Mouse (Mus musculus): ENCODE measurements around the gene Mcm9. TPM values are rescaled to one million over a fixed set of nuclear protein-coding genes. Genes with fewer than 3 reads are reported as not detected.
"Not testable (repeated sequence)": the region's sequence is repeated elsewhere in the genome, so short reads cannot be mapped to it uniquely, and the experiment has no call there.

The Mcm9 gene
- polyA plus RNA-seq, 1 experiment from 2014 or later = 5.6 TPM

DNA sequence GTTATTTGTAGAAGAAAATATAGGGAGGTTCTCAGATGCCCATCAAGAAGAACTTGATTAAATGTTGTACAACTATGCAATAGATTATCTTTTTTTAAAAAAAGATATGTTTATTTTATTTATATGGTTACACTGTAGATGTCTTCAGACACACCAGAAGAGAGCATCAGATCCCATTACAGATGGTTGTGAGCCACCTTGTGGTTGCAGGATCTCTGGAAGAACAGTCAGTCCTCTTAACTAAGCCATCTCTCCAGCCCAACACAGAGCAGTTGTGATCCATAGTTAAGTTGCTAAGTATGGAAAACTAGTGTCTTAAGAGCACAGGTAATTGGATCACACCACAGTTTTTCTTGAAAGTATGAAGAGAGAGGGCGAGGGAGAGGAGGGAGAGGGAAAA is 117.7 kb downstream of the Mcm9 start:
- WGBS = no CpG with 5 or more reads among the region's 1 CpGs
- H3K9ac ChIP-seq (ENCODE audit: low read depth, low read length) = no peak overlapping the region

DNA sequence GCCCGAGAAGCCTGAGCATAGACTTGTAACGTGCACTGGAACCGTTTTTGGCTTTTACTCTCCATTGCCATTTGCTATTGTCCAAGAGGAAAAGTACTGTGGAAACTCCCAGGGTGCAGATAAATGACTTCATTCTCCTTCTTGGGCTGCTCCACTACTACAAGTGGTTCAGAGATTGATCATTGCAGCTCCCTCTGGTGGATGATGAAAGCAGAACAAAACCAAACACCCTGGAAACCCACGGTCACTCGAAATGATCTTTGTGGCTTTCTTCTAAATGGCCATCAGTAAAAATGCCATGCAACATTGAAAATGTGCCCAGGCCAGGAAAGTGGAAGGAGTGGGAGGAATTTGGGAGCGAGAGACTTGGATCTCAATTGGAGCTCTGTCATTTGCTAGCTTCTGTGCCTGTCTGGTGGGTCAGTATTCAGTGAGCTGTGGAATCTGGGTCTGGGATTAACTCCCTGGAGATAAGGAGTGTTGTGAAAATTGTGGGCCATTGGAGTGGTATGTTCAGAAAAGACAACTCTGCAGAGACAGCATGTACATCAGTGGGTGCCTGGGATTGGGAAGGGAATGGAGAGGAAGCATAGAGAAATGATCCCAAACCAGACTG is 121.0 kb downstream of the Mcm9 start:
- Histone ChIP-seq H3K27me3 (ENCODE audit: control insufficient read depth, insufficient read depth, low read depth, low read length) (no peaks in the 10 kb centered on the region), H3K4me2 (ENCODE audit: low read length) (peak overlapping the region; percentile 14; the same call in 1 of the 2 replicates), H3K4me3 (ENCODE audit: low read depth, low read length) (no peak overlapping the region), H3K36me3 (ENCODE audit: control insufficient read depth, insufficient read depth, low read length) (no peaks in the 10 kb centered on the region), H3K9me3 (replicated peaks; ENCODE audit: control insufficient read depth, low read length, poor library complexity, severe bottlenecking) (no peaks in the 10 kb centered on the region), H3K27ac (ENCODE audit: low read length) (no peak overlapping the region), H3K4me1 (ENCODE audit: control insufficient read depth, insufficient read depth, low read length) (no peaks in the 10 kb centered on the region), H3K9ac (ENCODE audit: low read depth, low read length) (0 out of 2 replicates have a peak overlapping the region, but pooled peaks have one; percentile 14)
- ATAC-seq = peak; percentile 74
- WGBS = 28% methylated on average over 6 of the region's 6 CpGs

More for the DNA sequence above, 117.7 kb downstream of the Mcm9 start:
- Histone ChIP-seq H3K27ac (ENCODE audit: low read length) (no peak overlapping the region), H3K4me2 (ENCODE audit: low read length) (no peak overlapping the region), H3K9me3 (replicated peaks; ENCODE audit: control insufficient read depth, low read length, poor library complexity, severe bottlenecking) (no peaks in the 10 kb centered on the region), H3K4me1 (ENCODE audit: control insufficient read depth, insufficient read depth, low read length) (no peaks in the 10 kb centered on the region), H3K27me3 (ENCODE audit: control insufficient read depth, insufficient read depth, low read depth, low read length) (no peaks in the 10 kb centered on the region), H3K36me3 (ENCODE audit: control insufficient read depth, insufficient read depth, low read length) (no peaks in the 10 kb centered on the region), H3K4me3 (ENCODE audit: low read depth, low read length) (no peak overlapping the region)
- ATAC-seq = no peak

DNA sequence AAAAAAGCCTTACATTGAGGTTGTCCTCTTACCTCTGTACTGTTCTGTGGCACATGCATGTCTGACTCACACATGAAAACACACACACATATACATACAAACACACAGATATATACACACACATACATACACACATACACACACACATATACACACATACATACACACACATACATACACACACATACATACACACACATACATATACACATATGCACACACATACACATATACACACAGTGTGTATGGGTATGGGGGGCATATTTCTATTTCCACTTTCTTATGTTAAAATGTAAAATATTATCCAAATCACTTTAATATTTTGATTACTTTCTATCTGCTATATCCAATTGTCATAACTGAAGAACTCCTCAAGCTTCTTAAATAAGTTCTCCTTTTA is 121.6 kb downstream of the Mcm9 start:
- no peak overlapping the region for H3K4me2 ChIP-seq (ENCODE audit: low read length)
- no peaks in the 10 kb centered on the region for H3K36me3 ChIP-seq (ENCODE audit: control insufficient read depth, insufficient read depth, low read length)
- peaks cover 2% of the 10 kb centered on the region; the same call in 1 of the 2 replicates for H3K4me1 ChIP-seq (ENCODE audit: control insufficient read depth, insufficient read depth, low read length)
- no peak overlapping the region for H3K27ac ChIP-seq (ENCODE audit: low read length)
- no peaks in the 10 kb centered on the region for H3K27me3 ChIP-seq (ENCODE audit: control insufficient read depth, insufficient read depth, low read depth, low read length)
- no peaks in the 10 kb centered on the region for H3K9me3 ChIP-seq (replicated peaks; ENCODE audit: control insufficient read depth, low read length, poor library complexity, severe bottlenecking)
- H3K4me3 ChIP-seq (ENCODE audit: low read depth, low read length) = no peak overlapping the region
- H3K9ac ChIP-seq (ENCODE audit: low read depth, low read length) = no peak overlapping the region
- peak; percentile 46; the same call in 1 of the 2 replicates for ATAC-seq

DNA sequence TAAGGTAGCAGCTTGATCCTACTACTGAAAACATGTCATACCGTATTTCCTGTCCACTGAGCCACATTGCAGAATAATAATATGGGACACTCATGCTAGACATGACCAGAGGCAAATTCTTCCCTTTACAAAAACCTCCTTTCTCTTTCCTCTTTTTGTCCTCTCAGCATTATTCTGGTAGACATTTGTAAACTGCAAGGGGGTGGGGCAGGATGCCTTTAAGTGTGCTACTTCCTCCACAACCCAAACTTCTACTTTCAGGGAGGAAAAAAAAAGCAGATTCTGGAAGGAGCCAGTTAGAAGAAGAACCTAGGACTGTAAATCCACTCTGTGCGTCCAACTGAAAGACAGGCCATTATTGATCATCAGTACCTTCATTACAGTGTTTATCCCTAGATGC is 124.7 kb downstream of the Mcm9 start:
- no peak for ATAC-seq
- Histone ChIP-seq H3K36me3 (ENCODE audit: control insufficient read depth, insufficient read depth, low read length) (no peaks in the 10 kb centered on the region), H3K4me3 (ENCODE audit: low read depth, low read length) (no peak overlapping the region), H3K9ac (ENCODE audit: low read depth, low read length) (no peak overlapping the region), H3K4me2 (ENCODE audit: low read length) (no peak overlapping the region), H3K4me1 (ENCODE audit: control insufficient read depth, insufficient read depth, low read length) (peaks cover 2% of the 10 kb centered on the region; the same call in 1 of the 2 replicates), H3K27me3 (ENCODE audit: control insufficient read depth, insufficient read depth, low read depth, low read length) (no peaks in the 10 kb centered on the region), H3K27ac (ENCODE audit: low read length) (no peak overlapping the region), H3K9me3 (replicated peaks; ENCODE audit: control insufficient read depth, low read length, poor library complexity, severe bottlenecking) (no peaks in the 10 kb centered on the region)
- WGBS = 89% methylated on average over 2 of the region's 2 CpGs

DNA sequence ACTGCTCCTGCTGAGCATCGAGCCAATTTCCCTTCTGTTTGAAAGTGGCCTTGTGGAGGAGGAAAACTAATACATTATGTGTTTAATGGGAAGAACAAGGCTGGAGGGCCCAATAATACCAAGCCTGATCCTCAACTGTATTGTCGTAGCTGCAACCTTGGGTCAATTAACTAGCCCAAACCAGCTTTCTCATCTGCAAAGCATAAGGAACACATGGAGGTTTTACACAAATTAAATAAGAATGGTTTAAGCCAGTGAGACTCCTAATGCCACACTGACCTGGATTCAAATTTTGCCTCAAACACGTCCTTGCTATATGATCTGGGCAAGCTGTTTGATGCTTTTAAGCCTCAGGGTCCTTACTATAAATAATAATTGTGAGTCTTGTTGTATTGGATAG is 125.2 kb downstream of the Mcm9 start:
- H3K9ac ChIP-seq (ENCODE audit: low read depth, low read length) = no peak overlapping the region
- WGBS = 85% methylated on average over 3 of the region's 3 CpGs
- no peak overlapping the region for H3K4me3 ChIP-seq (ENCODE audit: low read depth, low read length)
- no peak for ATAC-seq
- H3K9me3 ChIP-seq (replicated peaks; ENCODE audit: control insufficient read depth, low read length, poor library complexity, severe bottlenecking) = no peaks in the 10 kb centered on the region
- no peaks in the 10 kb centered on the region for H3K27me3 ChIP-seq (ENCODE audit: control insufficient read depth, insufficient read depth, low read depth, low read length)
- no peaks in the 10 kb centered on the region for H3K36me3 ChIP-seq (ENCODE audit: control insufficient read depth, insufficient read depth, low read length)
- peaks cover 2% of the 10 kb centered on the region; the same call in 1 of the 2 replicates for H3K4me1 ChIP-seq (ENCODE audit: control insufficient read depth, insufficient read depth, low read length)
- H3K27ac ChIP-seq (ENCODE audit: low read length) = no peak overlapping the region
- no peak overlapping the region for H3K4me2 ChIP-seq (ENCODE audit: low read length)

DNA sequence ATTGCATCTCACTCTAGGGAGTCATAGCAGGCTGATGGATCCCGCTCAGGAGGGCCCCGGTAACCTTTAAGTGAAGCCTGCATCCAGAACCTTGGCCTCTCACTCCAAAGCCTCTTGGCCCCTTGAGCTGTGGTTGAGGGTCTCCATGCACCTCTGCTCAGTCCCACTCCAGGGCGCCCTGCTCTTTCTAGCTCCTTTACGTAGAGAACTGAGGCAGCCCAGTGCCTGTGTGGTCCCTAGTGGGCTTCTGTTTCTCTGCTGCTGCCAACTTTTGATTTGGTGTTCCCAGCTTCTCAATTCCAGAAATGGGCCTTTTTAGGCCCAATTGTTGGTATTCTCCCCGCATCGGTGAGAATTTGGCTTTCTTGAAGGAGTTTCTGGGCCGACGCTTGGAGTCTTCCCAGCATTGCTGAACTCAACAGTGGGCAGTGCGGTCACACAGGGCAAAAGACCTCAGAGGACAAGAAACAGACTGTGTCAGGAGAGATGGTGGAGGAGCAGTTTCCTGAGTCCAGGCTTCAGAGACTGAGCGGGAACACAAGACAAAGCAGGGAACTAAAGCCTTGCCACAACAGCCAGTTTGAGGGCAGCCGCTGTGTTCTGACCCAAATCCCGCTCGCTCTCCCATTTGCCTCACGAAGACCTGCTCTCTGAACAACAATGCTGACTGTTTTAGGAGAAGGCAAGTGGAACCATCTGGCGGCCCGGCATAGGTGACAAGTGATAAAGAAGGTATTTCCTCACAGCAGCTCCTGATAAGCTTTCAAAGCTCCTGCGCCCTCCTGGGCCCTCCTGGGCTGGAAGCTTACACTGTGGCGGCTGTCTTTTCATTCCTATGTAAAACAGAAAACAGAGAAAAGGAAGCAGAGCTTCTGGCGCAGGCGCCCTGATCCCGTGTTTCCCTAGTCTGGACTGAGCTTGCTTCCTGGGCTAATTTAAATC is 127.1 kb downstream of the Mcm9 start:
- Histone ChIP-seq H3K9me3 (replicated peaks; ENCODE audit: control insufficient read depth, low read length, poor library complexity, severe bottlenecking) (no peaks in the 10 kb centered on the region; the same call in 1 of the 2 replicates), H3K4me3 (ENCODE audit: low read depth, low read length) (no peak overlapping the region), H3K36me3 (ENCODE audit: control insufficient read depth, insufficient read depth, low read length) (no peaks in the 10 kb centered on the region), H3K9ac (ENCODE audit: low read depth, low read length) (peak overlapping the region; percentile 43; the same call in 1 of the 2 replicates), H3K4me1 (ENCODE audit: control insufficient read depth, insufficient read depth, low read length) (peaks cover 2% of the 10 kb centered on the region; the same call in 1 of the 2 replicates), H3K27ac (ENCODE audit: low read length) (peak overlapping the region; percentile 70), H3K27me3 (ENCODE audit: control insufficient read depth, insufficient read depth, low read depth, low read length) (no peaks in the 10 kb centered on the region), H3K4me2 (ENCODE audit: low read length) (peak overlapping the region; percentile 43)
- WGBS = 38% methylated on average over 21 of the region's 21 CpGs
- peak; percentile 87 for ATAC-seq

DNA sequence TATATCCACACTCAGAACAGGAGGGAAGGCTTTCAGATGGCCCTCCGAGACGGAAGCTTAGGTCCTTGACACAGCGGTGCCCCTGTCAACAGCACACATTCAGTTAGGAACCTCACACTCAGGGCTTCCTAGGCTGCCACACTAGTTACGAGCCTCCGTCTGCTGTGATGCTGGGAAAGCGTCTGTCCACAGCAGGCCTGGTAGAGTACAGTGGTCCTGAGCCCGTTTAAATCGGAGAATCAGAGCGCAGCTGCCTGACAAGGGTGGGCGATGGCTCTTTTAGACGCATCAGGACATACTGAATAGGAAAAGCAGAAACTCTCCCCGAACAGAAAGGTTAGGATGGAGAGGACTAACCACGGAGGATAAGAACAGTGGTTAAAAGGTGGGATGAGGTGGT is 127.8 kb downstream of the Mcm9 start:
- H3K4me1 ChIP-seq (ENCODE audit: control insufficient read depth, insufficient read depth, low read length) = peaks cover 2% of the 10 kb centered on the region; the same call in 1 of the 2 replicates
- peak; percentile 26; the same call in 1 of the 2 replicates for ATAC-seq
- WGBS = 88% methylated on average over 13 of the region's 13 CpGs

DNA sequence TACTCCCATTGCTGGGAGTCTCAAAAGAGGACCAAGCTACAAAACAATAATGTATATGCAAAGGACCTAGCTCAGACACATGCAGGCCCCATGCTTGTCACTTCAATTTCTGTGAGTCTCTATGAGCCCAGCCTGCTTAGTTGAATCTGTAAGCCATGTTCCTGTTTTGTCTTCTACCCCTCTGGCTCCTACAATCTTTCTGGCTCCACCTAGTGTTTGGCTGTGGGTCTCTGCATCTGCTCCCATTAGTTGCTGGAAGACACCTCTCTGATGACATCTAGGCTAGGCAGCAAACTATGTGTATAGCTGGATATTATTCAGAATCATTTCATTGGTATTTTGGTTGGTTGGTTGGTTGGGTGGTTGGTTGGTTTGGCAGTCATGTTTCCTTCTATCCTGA is 130.7 kb downstream of the Mcm9 start:
- H3K36me3 ChIP-seq (ENCODE audit: control insufficient read depth, insufficient read depth, low read length) = no peaks in the 10 kb centered on the region

More for the DNA sequence above, 127.8 kb downstream of the Mcm9 start:
- Histone ChIP-seq H3K9me3 (replicated peaks; ENCODE audit: control insufficient read depth, low read length, poor library complexity, severe bottlenecking) (no peaks in the 10 kb centered on the region; the same call in 1 of the 2 replicates), H3K27me3 (ENCODE audit: control insufficient read depth, insufficient read depth, low read depth, low read length) (no peaks in the 10 kb centered on the region), H3K9ac (ENCODE audit: low read depth, low read length) (no peak overlapping the region), H3K27ac (ENCODE audit: low read length) (no peak overlapping the region), H3K4me2 (ENCODE audit: low read length) (no peak overlapping the region), H3K4me3 (ENCODE audit: low read depth, low read length) (no peak overlapping the region), H3K36me3 (ENCODE audit: control insufficient read depth, insufficient read depth, low read length) (no peaks in the 10 kb centered on the region)

DNA sequence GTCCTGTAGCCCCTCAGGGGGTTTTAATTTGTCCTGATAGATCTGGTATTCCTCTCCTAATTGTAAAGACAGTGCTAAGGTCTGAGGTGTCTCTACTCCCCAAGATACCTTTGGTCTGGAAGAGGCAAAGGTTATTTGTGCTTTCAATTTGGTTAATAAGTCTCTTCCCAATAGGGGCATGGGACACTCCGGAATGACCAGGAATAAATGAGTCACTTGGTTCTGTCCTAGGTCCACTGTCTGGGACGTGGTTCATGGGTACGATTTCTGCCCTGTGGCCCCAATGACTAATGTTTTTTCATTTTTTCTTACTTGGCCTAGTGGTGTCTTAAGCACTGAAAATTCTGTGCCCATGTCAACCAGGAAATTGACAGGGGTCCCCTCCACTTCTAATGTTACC is 134.9 kb downstream of the Mcm9 start:
- 93% methylated on average over 3 of the region's 3 CpGs for WGBS
- H3K4me2 ChIP-seq (ENCODE audit: low read length); H3K36me3 ChIP-seq (ENCODE audit: control insufficient read depth, insufficient read depth, low read length); H3K9ac ChIP-seq (ENCODE audit: low read depth, low read length); H3K27ac ChIP-seq (ENCODE audit: low read length); H3K27me3 ChIP-seq (ENCODE audit: control insufficient read depth, insufficient read depth, low read depth, low read length); H3K9me3 ChIP-seq (replicated peaks; ENCODE audit: control insufficient read depth, low read length, poor library complexity, severe bottlenecking); H3K4me3 ChIP-seq (ENCODE audit: low read depth, low read length); ATAC-seq; H3K4me1 ChIP-seq (ENCODE audit: control insufficient read depth, insufficient read depth, low read length): not testable (repeated sequence)

More for the DNA sequence above, 130.7 kb downstream of the Mcm9 start:
- Histone ChIP-seq H3K4me2 (ENCODE audit: low read length) (no peak overlapping the region), H3K27me3 (ENCODE audit: control insufficient read depth, insufficient read depth, low read depth, low read length) (no peaks in the 10 kb centered on the region), H3K4me3 (ENCODE audit: low read depth, low read length) (no peak overlapping the region), H3K27ac (ENCODE audit: low read length) (no peak overlapping the region), H3K9ac (ENCODE audit: low read depth, low read length) (no peak overlapping the region), H3K4me1 (ENCODE audit: control insufficient read depth, insufficient read depth, low read length) (peaks cover 2% of the 10 kb centered on the region; the same call in 1 of the 2 replicates), H3K9me3 (replicated peaks; ENCODE audit: control insufficient read depth, low read length, poor library complexity, severe bottlenecking) (no peaks in the 10 kb centered on the region; the same call in 1 of the 2 replicates)
- no peak for ATAC-seq

All from midbrain, embryonic 16.5 days (tissue).